Mouse (Mus musculus): ENCODE measurements around the gene Parn.

DNA sequence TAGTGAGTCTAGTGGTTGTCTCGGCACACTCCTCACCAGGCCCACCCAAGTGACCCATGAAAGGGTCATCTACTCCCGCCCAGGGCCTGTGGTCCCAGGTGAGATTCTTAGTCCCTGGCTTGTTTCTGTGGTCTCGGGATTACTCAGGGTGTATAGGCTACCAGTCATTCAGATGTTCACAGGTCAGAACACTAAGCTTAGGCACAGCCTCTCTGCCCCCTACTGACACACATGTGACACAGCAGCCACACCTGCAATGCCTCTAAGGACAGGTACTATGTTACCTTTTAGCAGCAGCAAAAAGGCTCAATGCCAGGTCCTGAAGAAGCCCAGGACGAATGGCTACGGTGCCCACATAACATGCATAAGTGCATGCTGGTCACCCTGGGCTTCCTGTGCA, 136.7 kb downstream of the Parn start:
- TF ChIP-seq TAL1 (IDR thresholded peaks at IDR 0.05; ENCODE audit: low read length) (no peak), GATA1 (IDR thresholded peaks at IDR 0.05; ENCODE audit: low read length) (no peak)
